ENCODE assay signal across 12 mouse cellular contexts in the genomic region with DNA sequence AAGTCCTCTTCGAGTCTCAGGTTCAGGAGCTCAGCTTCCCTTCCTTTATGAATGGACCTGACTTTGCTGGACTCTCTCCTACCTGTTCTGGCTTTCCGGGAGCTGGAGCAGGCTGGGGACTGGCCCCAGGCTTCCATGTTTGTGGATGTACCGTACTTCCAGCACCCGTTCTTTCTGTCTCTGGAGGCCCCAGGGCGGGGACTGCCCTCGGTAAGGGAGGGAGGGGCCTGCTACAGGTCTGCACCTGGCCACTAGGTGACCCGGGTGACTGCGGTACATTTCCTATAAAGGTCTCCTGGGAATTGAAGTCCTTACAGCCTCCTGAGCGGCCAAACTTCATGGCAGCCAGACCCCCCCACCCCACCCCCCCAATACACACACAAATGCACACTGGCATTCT. TPM values are rescaled to one million over a fixed set of nuclear protein-coding genes. Genes with fewer than 3 reads are reported as not detected.
DNase-seq lines count a peak whose midpoint lies in the region; ATAC-seq and TF ChIP-seq lines count a peak whose summit lies in the region.
"Had no signal": no experiment of that assay in that cellular context is flagged by ENCODE, and none has a peak within 500 bp of the region (broad histone marks: within the 10 kb centered on the region; RNA-seq: fewer than 3 reads in every experiment).

A gene (minus strand): TSS at position 212 of the 400 bp plus-strand sequence.

- no peaks in the 10 kb centered on the region for H3K27me3 ChIP-seq in forebrain, embryonic 14.5 days (replicated peaks; ENCODE audit: control insufficient read depth, insufficient read depth, low read length)
- H3K27me3 ChIP-seq in forebrain, postnatal 0 days (ENCODE audit: insufficient read depth, low read length): no peaks in the 10 kb centered on the region
- no peaks in the 10 kb centered on the region for H3K27me3 ChIP-seq in stomach, embryonic 15.5 days (replicated peaks)
- H3K27me3 ChIP-seq: hindbrain, embryonic 15.5 days; limb, embryonic 15.5 days had no signal

- H3K4me3 ChIP-seq in forebrain, embryonic 14.5 days (ENCODE audit: low read depth, low read length): no peak within 1 kb of the TSS
- no peak within 1 kb of the TSS for H3K4me3 ChIP-seq in forebrain, postnatal 0 days (ENCODE audit: low read depth, low read length)
- H3K4me3 ChIP-seq in embryonic fibroblast, embryonic 13.5 days (ENCODE audit: insufficient read depth, low read length): no peak within 1 kb of the TSS
- H3K4me3 ChIP-seq in stomach, embryonic 15.5 days (replicated peaks): peak within 1 kb of the TSS; percentile 41
- H3K4me3 ChIP-seq: hindbrain, embryonic 15.5 days; limb, embryonic 15.5 days had no signal

- TF ChIP-seq CTCF in forebrain, postnatal 0 days (IDR thresholded peaks at IDR 0.05; ENCODE audit: low read depth): no peak
- no peak for TF ChIP-seq CTCF in embryonic fibroblast, embryonic 13.5 days (IDR thresholded peaks at IDR 0.05; ENCODE audit: borderline replicate concordance, insufficient read depth, low read length)

- no peak for ATAC-seq in forebrain, embryonic 14.5 days
- no peak for ATAC-seq in forebrain, postnatal 0 days
- peak; percentile 86 for ATAC-seq in stomach, embryonic 15.5 days (ENCODE audit: insufficient read depth, low FRiP score, low read depth)

- 0 out of 2 replicates have a peak within 1 kb of the TSS, but pooled peaks have one; percentile 3 for H3K9ac ChIP-seq in forebrain, embryonic 14.5 days (ENCODE audit: low read length)
- H3K9ac ChIP-seq in forebrain, postnatal 0 days: no peak within 1 kb of the TSS
- H3K9ac ChIP-seq in stomach, embryonic 15.5 days: peak within 1 kb of the TSS; percentile 12; the same call in 1 of the 2 replicates
- H3K9ac ChIP-seq: hindbrain, embryonic 15.5 days; limb, embryonic 15.5 days had no signal

- H3K36me3 ChIP-seq in forebrain, embryonic 14.5 days (ENCODE audit: control insufficient read depth, insufficient read depth, low read length): 0 out of 2 replicates have a peak, but pooled peaks cover 7% of the 10 kb centered on the region
- peaks cover 14% of the 10 kb centered on the region for H3K36me3 ChIP-seq in forebrain, postnatal 0 days (ENCODE audit: insufficient read depth)
- H3K36me3 ChIP-seq in stomach, embryonic 15.5 days: no peaks in the 10 kb centered on the region

- no peaks in the 10 kb centered on the region for H3K9me3 ChIP-seq in forebrain, embryonic 14.5 days (replicated peaks; ENCODE audit: control insufficient read depth, low read length)
- H3K9me3 ChIP-seq in forebrain, postnatal 0 days (ENCODE audit: low read length): no peaks in the 10 kb centered on the region
- no peaks in the 10 kb centered on the region for H3K9me3 ChIP-seq in stomach, embryonic 15.5 days
- H3K9me3 ChIP-seq: hindbrain, embryonic 15.5 days; limb, embryonic 15.5 days had no signal

- no peak for DNase-seq in forebrain, embryonic 14.5 days (ENCODE audit: low spot score)
- DNase-seq in forebrain, postnatal 0 days: no peak
- peak; percentile 62 to 74 for DNase-seq in kidney, postnatal 36 days
- no peak for DNase-seq in left cerebral cortex, adult 11 months (ENCODE audit: low spot score)
- DNase-seq in neural tube, embryonic 10.5 days (ENCODE audit: extremely low spot score, low spot score): no peak
- DNase-seq in embryo, embryonic 10.5 days (ENCODE audit: low spot score): no peak
- DNase-seq: gastrocnemius, postnatal 25 days; right cerebral cortex, adult 18-20 months had no signal

- 54% methylated on average over 9 of the region's 9 CpGs for WGBS in forebrain, embryonic 14.5 days
- 61% methylated on average over 9 of the region's 9 CpGs for WGBS in forebrain, postnatal 0 days
- WGBS in stomach, embryonic 15.5 days: 46% methylated on average over 9 of the region's 9 CpGs

- H3K27ac ChIP-seq in forebrain, embryonic 14.5 days (ENCODE audit: low read depth, low read length): no peak within 1 kb of the TSS
- no peak within 1 kb of the TSS for H3K27ac ChIP-seq in forebrain, postnatal 0 days (ENCODE audit: low read depth, low read length)
- no peak within 1 kb of the TSS for H3K27ac ChIP-seq in embryonic fibroblast, embryonic 13.5 days (ENCODE audit: insufficient read depth, low read length)
- H3K27ac ChIP-seq in stomach, embryonic 15.5 days: peak within 1 kb of the TSS; percentile 42
- H3K27ac ChIP-seq: hindbrain, embryonic 15.5 days; limb, embryonic 15.5 days had no signal

- no peak for TF ChIP-seq POLR2A in embryonic fibroblast, embryonic 13.5 days (IDR thresholded peaks at IDR 0.05; ENCODE audit: low read depth, low read length)

- no peaks in the 10 kb centered on the region for H3K4me1 ChIP-seq in forebrain, embryonic 14.5 days (ENCODE audit: control insufficient read depth, insufficient read depth, low read length)
- H3K4me1 ChIP-seq in forebrain, postnatal 0 days (ENCODE audit: insufficient read depth): no peaks in the 10 kb centered on the region
- H3K4me1 ChIP-seq in embryonic fibroblast, embryonic 13.5 days (ENCODE audit: control insufficient read depth, insufficient read depth, low read length): no peaks in the 10 kb centered on the region
- no peaks in the 10 kb centered on the region for H3K4me1 ChIP-seq in stomach, embryonic 15.5 days
- H3K4me1 ChIP-seq: hindbrain, embryonic 15.5 days; limb, embryonic 15.5 days had no signal

- no peak within 1 kb of the TSS for H3K4me2 ChIP-seq in forebrain, embryonic 14.5 days (ENCODE audit: low read length)
- no peak within 1 kb of the TSS for H3K4me2 ChIP-seq in forebrain, postnatal 0 days (ENCODE audit: low read depth)
- peak within 1 kb of the TSS; percentile 45 for H3K4me2 ChIP-seq in stomach, embryonic 15.5 days
- H3K4me2 ChIP-seq: hindbrain, embryonic 15.5 days; limb, embryonic 15.5 days had no signal

RNA-seq across cellular contexts. Expression of the gene that starts here (rescaled TPM):
- 1.8 and 2.1 TPM in 2 replicates for polyA plus RNA-seq in forebrain, embryonic 14.5 days (2014; fragmentation: Nextera tagmentation; extraction: Ambion mirVana)
- total RNA-seq in forebrain, postnatal 0 days (2014; rRNA removed): 3.1 and 3.5 TPM in 2 replicates
- 0.93 and 2.0 TPM in 2 replicates for polyA plus RNA-seq in forebrain, postnatal 0 days (2015; fragmentation: Nextera tagmentation; extraction: Ambion mirVana)
- polyA plus RNA-seq in embryonic fibroblast, embryonic 13.5 days (2011; ENCODE audit: insufficient read length, low read depth, missing spikeins): 10.5 and 10.7 TPM in 2 replicates
- 70.9 and 72.8 TPM in 2 replicates for polyA plus RNA-seq in stomach, embryonic 15.5 days (2015; fragmentation: Nextera tagmentation; extraction: Ambion mirVana)

Comparison
In these comparisons a context has a peak if more than half of its experiments do, and no peak if none do; other contexts are left out.
1. DNase-seq: peak in kidney, postnatal 36 days (2 of 2); none in forebrain, embryonic 14.5 days (single experiment), forebrain, postnatal 0 days (single experiment), left cerebral cortex, adult 11 months (single experiment), neural tube, embryonic 10.5 days (single experiment) and embryo, embryonic 10.5 days (single experiment).